Mouse (Mus musculus) liver, postnatal 0 days (tissue): Measurements from ENCODE around the gene Sox13.

Experiments
- CTCF ChIP-seq: sonication (generic); IDR thresholded peaks from 2 replicates; pipeline ENCODE4 v1.5.1; 2016; ENCODE audit warnings: antibody characterized with exemption, low read depth
- EP300 ChIP-seq: IDR thresholded peaks from 2 replicates; pipeline ENCODE4 v1.6.1; 2016; ENCODE audit warnings: antibody characterized with exemption, low read depth, mild to moderate bottlenecking

- TF ChIP-seq EP300: no peak
- no peak for TF ChIP-seq CTCF
These were observed 60.1 kb downstream of the Sox13 start for GRCm38 (mm10) chr1:133364022-133364630.
